Mouse (Mus musculus) lung, postnatal 36 days (tissue): Measurements from ENCODE around the gene Arhgef7.
"Not testable (repeated sequence)": the region's sequence is repeated elsewhere in the genome, so short reads cannot be mapped to it uniquely, and the experiment has no call there.

ENCODE experiments used
- DNase-seq: peaks from one replicate; pipeline ENCODE4 v3.0.0; 2022; ENCODE audit warnings: mixed read lengths

The Arhgef7 gene

GRCm38 (mm10) chr8:11842757-11843156, 115.2 kb downstream of the Arhgef7 start:
- DNase-seq = no peak

- no peak for DNase-seq
Observed at GRCm38 (mm10) chr8:11843677-11844315, 116.3 kb downstream of the Arhgef7 start.

GRCm38 (mm10) chr8:11844316-11844685, 116.8 kb downstream of the Arhgef7 start:
- DNase-seq = no peak

GRCm38 (mm10) chr8:11846807-11847206, 119.3 kb downstream of the Arhgef7 start:
- no peak for DNase-seq

- no peak for DNase-seq
Observed at GRCm38 (mm10) chr8:11867832-11868231, 140.3 kb downstream of the Arhgef7 start.

- DNase-seq = not testable (repeated sequence)
Observed at GRCm38 (mm10) chr8:11874227-11874626, 146.7 kb downstream of the Arhgef7 start.

- DNase-seq = no peak
Observed at GRCm38 (mm10) chr8:11884646-11885045, 157.1 kb downstream of the Arhgef7 start.
